Mouse (Mus musculus): Measurements from ENCODE around the gene Anxa1. TPM values are rescaled to one million over a fixed set of nuclear protein-coding genes. Genes with fewer than 3 reads are reported as not detected.

Gene Anxa1
- polyA plus RNA-seq (2012; rRNA removed): 64.6 and 76.2 TPM in 2 replicates

DNA sequence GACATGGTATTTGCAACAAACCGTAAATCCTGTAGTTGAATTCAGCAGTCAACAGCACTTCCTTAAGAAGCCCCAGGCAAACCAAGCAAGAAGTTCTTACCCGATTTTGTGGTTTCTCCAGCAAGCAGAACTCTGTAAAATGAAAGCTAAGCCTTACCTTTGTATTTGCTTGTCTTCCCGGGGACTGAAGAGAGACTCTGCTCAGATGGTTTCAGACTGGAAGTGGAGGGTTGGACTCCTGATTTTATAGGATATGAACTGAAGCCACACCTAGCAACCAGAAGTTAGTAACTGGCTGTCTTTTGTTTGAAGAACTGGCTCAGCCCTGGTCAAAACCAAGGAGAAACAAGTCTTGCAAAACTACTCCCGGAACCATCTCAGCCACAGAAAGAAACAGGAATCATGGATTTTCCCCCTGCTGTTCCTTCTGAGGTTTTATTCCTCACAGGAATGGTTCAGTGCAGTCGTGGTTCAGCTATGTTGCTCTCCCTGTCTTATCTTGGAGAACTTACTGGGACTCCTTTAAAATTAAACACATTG is at the start of gene Anxa1:
Gene Anxa1, minus strand, starts transcription at position 490 of the 540 bp plus-strand sequence.

Other genes starting within 250 kb of the Anxa1 start
- gene Aldh1a1, start 101.8 kb upstream of the Anxa1 start, polyA plus RNA-seq (2012; rRNA removed): 1.6 and 1.8 TPM in 2 replicates

All from liver, embryonic 18 days (tissue).